Mouse (Mus musculus): ENCODE data around the gene Uncx.

GRCm38 (mm10) chr5:139498791-139499190, 44.5 kb upstream of the Uncx start:
- TF ChIP-seq POLR2A (IDR thresholded peaks at IDR 0.05; ENCODE audit: low read depth, low read length) (no peak), CTCF (IDR thresholded peaks at IDR 0.05; ENCODE audit: extremely low read depth, insufficient read depth, insufficient read length, insufficient replicate concordance) (no peak)

All from spleen, adult 2 months (tissue).